15 mouse cellular contexts compared by ENCODE assay signal in the genomic region with DNA sequence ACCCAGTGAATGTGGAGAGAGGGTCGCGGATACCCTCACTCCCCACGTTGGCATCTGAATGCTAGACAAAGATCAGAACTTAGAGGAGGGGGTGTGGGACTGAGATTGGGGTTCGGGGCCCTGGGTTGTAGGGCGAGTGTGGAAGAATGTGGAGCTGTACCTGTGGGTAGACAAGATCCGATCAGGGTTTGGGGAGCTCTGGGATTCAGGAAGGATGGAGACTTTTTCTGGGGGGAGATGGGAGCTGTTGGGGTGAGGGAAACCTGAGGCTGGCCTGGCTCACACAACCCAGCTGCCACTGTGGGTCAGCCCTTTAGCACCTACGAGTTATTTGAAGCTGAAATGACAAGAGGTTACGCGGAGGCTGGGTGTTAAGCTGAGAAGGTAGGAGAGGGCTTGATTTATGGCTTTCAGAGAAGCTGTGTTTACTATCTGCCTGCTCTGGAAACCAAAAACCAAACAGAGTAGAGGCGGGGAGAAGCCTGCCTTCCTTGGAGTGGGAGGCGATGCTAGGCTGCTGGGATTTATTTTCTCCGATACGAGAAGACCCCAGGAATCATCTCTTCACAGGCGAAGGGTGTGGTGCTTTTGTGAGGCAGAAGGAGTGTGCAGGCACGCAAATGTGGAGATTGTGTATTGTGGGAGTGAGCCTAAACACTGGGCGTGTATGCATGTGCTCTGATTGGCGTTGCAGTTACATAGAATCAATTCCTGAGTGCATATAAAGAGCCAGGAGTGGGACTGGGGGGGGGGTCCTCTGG. TPM values are rescaled to one million over a fixed set of nuclear protein-coding genes. Genes with fewer than 3 reads are reported as not detected.
DNase-seq lines count a peak whose midpoint lies in the region; ATAC-seq and TF ChIP-seq lines count a peak whose summit lies in the region.
"Had no signal": no experiment of that assay in that cellular context is flagged by ENCODE, and none has a peak within 500 bp of the region (broad histone marks: within the 10 kb centered on the region; RNA-seq: fewer than 3 reads in every experiment).

No protein-coding gene starts in this region.

- peak overlapping the region; percentile 73 for H3K9ac ChIP-seq in kidney, embryonic 16.5 days (replicated peaks; ENCODE audit: low read length)
- peak overlapping the region; percentile 42; the same call in 1 of the 2 replicates for H3K9ac ChIP-seq in embryonic facial prominence, embryonic 14.5 days (ENCODE audit: low read depth, low read length)
- H3K9ac ChIP-seq in intestine, embryonic 14.5 days (ENCODE audit: low read length): peak overlapping the region; percentile 83
- H3K9ac ChIP-seq in neural tube, embryonic 14.5 days (replicated peaks; ENCODE audit: low read depth, low read length): peak overlapping the region; percentile 100
- H3K9ac ChIP-seq: midbrain, embryonic 13.5 days had no signal

- H3K27me3 ChIP-seq in kidney, embryonic 16.5 days (ENCODE audit: insufficient read depth, low read length): no peaks in the 10 kb centered on the region
- H3K27me3 ChIP-seq in embryonic facial prominence, embryonic 14.5 days (replicated peaks; ENCODE audit: control insufficient read depth, insufficient read depth, low read length): peaks cover 100% of the 10 kb centered on the region
- H3K27me3 ChIP-seq in intestine, embryonic 14.5 days (replicated peaks; ENCODE audit: control insufficient read depth, insufficient read depth, low read length): no peaks in the 10 kb centered on the region
- no peaks in the 10 kb centered on the region for H3K27me3 ChIP-seq in neural tube, embryonic 14.5 days (ENCODE audit: control insufficient read depth, insufficient read depth, low read length)

- H3K4me2 ChIP-seq in kidney, embryonic 16.5 days (replicated peaks; ENCODE audit: low read depth, low read length): peak overlapping the region; percentile 59
- peak overlapping the region; percentile 37; the same call in 1 of the 2 replicates for H3K4me2 ChIP-seq in embryonic facial prominence, embryonic 14.5 days (ENCODE audit: low read depth, low read length)
- peak overlapping the region; percentile 89 for H3K4me2 ChIP-seq in intestine, embryonic 14.5 days (ENCODE audit: low read length)
- H3K4me2 ChIP-seq in neural tube, embryonic 14.5 days (ENCODE audit: low read depth, low read length): peak overlapping the region; percentile 100
- H3K4me2 ChIP-seq: midbrain, embryonic 13.5 days had no signal

- 15% methylated on average over 17 of the region's 17 CpGs for WGBS in kidney, embryonic 16.5 days
- WGBS in embryonic facial prominence, embryonic 14.5 days: 3% methylated on average over 17 of the region's 17 CpGs
- 10% methylated on average over 17 of the region's 17 CpGs for WGBS in intestine, embryonic 14.5 days
- WGBS in neural tube, embryonic 14.5 days: 4% methylated on average over 17 of the region's 17 CpGs

- TF ChIP-seq CTCF in left cerebral cortex, adult 2 months (IDR thresholded peaks at IDR 0.05): no peak

- H3K9me3 ChIP-seq in kidney, embryonic 16.5 days (ENCODE audit: low read length): no peaks in the 10 kb centered on the region
- no peaks in the 10 kb centered on the region for H3K9me3 ChIP-seq in embryonic facial prominence, embryonic 14.5 days (ENCODE audit: control insufficient read depth, low read length)
- H3K9me3 ChIP-seq in intestine, embryonic 14.5 days (ENCODE audit: control insufficient read depth, low read length): no peaks in the 10 kb centered on the region
- no peaks in the 10 kb centered on the region for H3K9me3 ChIP-seq in neural tube, embryonic 14.5 days (ENCODE audit: control insufficient read depth, low read length)
- H3K9me3 ChIP-seq: G1E; midbrain, embryonic 13.5 days had no signal

- no peak for DNase-seq in kidney, adult 8-10 months
- no peak for DNase-seq in embryonic facial prominence, embryonic 14.5 days (ENCODE audit: low spot score)
- DNase-seq in intestine, embryonic 14.5 days (ENCODE audit: low spot score): peak; percentile 82
- no peak for DNase-seq in left cerebral cortex, adult 2 months (ENCODE audit: extremely low spot score in 1 of 2, low spot score in 2 of 2)
- DNase-seq in urinary bladder, adult 2 months (ENCODE audit: low spot score): no peak
- DNase-seq: adrenal gland, postnatal 10 days; cerebellum, postnatal 14 days; right cerebral cortex, adult 18-20 months; thymus, postnatal 4 days had no signal

- peak overlapping the region; percentile 99 for H3K27ac ChIP-seq in kidney, embryonic 16.5 days (ENCODE audit: low read length)
- H3K27ac ChIP-seq in embryonic facial prominence, embryonic 14.5 days (replicated peaks; ENCODE audit: low read depth, low read length): no peak overlapping the region; the same call in 1 of the 2 replicates
- peak overlapping the region; percentile 99 for H3K27ac ChIP-seq in intestine, embryonic 14.5 days (ENCODE audit: low read depth)
- peak overlapping the region; percentile 100 for H3K27ac ChIP-seq in neural tube, embryonic 14.5 days (ENCODE audit: low read depth, low read length)
- H3K27ac ChIP-seq in left cerebral cortex, adult 2 months: no peak overlapping the region
- H3K27ac ChIP-seq: midbrain, embryonic 13.5 days had no signal

- peak; percentile 52 for ATAC-seq in kidney, embryonic 16.5 days (ENCODE audit: low FRiP score, low TSS enrichment)
- ATAC-seq in embryonic facial prominence, embryonic 14.5 days (ENCODE audit: low read depth): no peak
- ATAC-seq in intestine, embryonic 14.5 days (replicated peaks; ENCODE audit: low FRiP score, low TSS enrichment, low read depth): peak; percentile 41; the same call in 1 of the 2 replicates
- 0 out of 2 replicates have a peak, but pooled peaks have one; percentile 18 for ATAC-seq in neural tube, embryonic 14.5 days (ENCODE audit: low read depth)
- ATAC-seq: forebrain, embryonic 16.5 days; midbrain, embryonic 13.5 days had no signal

- intact Hi-C loops in left cerebral cortex, adult 2 months (cut with DNase I): no loop called here

- peaks cover 7% of the 10 kb centered on the region; the same call in 1 of the 2 replicates for H3K36me3 ChIP-seq in kidney, embryonic 16.5 days (ENCODE audit: insufficient read depth, low read length)
- no peaks in the 10 kb centered on the region for H3K36me3 ChIP-seq in embryonic facial prominence, embryonic 14.5 days (ENCODE audit: control insufficient read depth, insufficient read depth, low read length)
- peaks cover 10% of the 10 kb centered on the region; the same call in 1 of the 2 replicates for H3K36me3 ChIP-seq in intestine, embryonic 14.5 days (ENCODE audit: control insufficient read depth, insufficient read depth, low read length)
- peaks cover 5% of the 10 kb centered on the region; the same call in 1 of the 2 replicates for H3K36me3 ChIP-seq in neural tube, embryonic 14.5 days (ENCODE audit: control insufficient read depth, insufficient read depth, low read length)
- H3K36me3 ChIP-seq: G1E; midbrain, embryonic 13.5 days had no signal

- peak overlapping the region; percentile 50 for H3K4me3 ChIP-seq in kidney, embryonic 16.5 days (ENCODE audit: low read length)
- peak overlapping the region; percentile 23 for H3K4me3 ChIP-seq in embryonic facial prominence, embryonic 14.5 days (ENCODE audit: low read depth, low read length)
- peak overlapping the region; percentile 43 for H3K4me3 ChIP-seq in intestine, embryonic 14.5 days (ENCODE audit: low read depth, low read length)
- H3K4me3 ChIP-seq in neural tube, embryonic 14.5 days (ENCODE audit: low read depth, low read length): peak overlapping the region; percentile 59
- no peak overlapping the region for H3K4me3 ChIP-seq in left cerebral cortex, adult 2 months
- H3K4me3 ChIP-seq: midbrain, embryonic 13.5 days had no signal

- peaks cover 99% of the 10 kb centered on the region for H3K4me1 ChIP-seq in kidney, embryonic 16.5 days (ENCODE audit: insufficient read depth, low read length)
- H3K4me1 ChIP-seq in embryonic facial prominence, embryonic 14.5 days (ENCODE audit: control insufficient read depth, insufficient read depth, low read length): no peaks in the 10 kb centered on the region
- peaks cover 83% of the 10 kb centered on the region for H3K4me1 ChIP-seq in intestine, embryonic 14.5 days (replicated peaks; ENCODE audit: control insufficient read depth, insufficient read depth, low read length)
- H3K4me1 ChIP-seq in neural tube, embryonic 14.5 days (ENCODE audit: control insufficient read depth, insufficient read depth, low read length): peaks cover 81% of the 10 kb centered on the region

RNA-seq across cellular contexts. Expression of gene Hoxb3, which starts 10.3 kb away (rescaled TPM):
- polyA plus RNA-seq in kidney, embryonic 16.5 days (2015; fragmentation: Nextera tagmentation; extraction: Ambion mirVana): 3.7 and 4.3 TPM in 2 replicates
- 0.81 and 1.1 TPM in 2 replicates for polyA plus RNA-seq in embryonic facial prominence, embryonic 14.5 days (2014; fragmentation: Nextera tagmentation; extraction: Ambion mirVana)
- polyA plus RNA-seq in intestine, embryonic 14.5 days (2014; fragmentation: Nextera tagmentation; extraction: Ambion mirVana): 3.7 and 4.9 TPM in 2 replicates
- 13.5 and 13.9 TPM in 2 replicates for polyA plus RNA-seq in neural tube, embryonic 14.5 days (2014; fragmentation: Nextera tagmentation; extraction: Ambion mirVana)
- total RNA-seq in left cerebral cortex, adult 2 months (2021): not detected
- polyA plus RNA-seq in urinary bladder, adult 2 months (2012; rRNA removed): 11.4 and 11.8 TPM in 2 replicates
- total RNA-seq: left cerebral cortex, postnatal 10 days had no signal
- polyA plus RNA-seq: forebrain, embryonic 16.5 days had no signal

RNA-seq across cellular contexts. Expression of gene Hoxb4, which starts 15.4 kb away (rescaled TPM):
- 4.1 and 6.2 TPM in 2 replicates for polyA plus RNA-seq in kidney, embryonic 16.5 days (2015; fragmentation: Nextera tagmentation; extraction: Ambion mirVana)
- 0.62 and 0.70 TPM in 2 replicates for polyA plus RNA-seq in embryonic facial prominence, embryonic 14.5 days (2014; fragmentation: Nextera tagmentation; extraction: Ambion mirVana)
- 3.5 and 3.8 TPM in 2 replicates for polyA plus RNA-seq in intestine, embryonic 14.5 days (2014; fragmentation: Nextera tagmentation; extraction: Ambion mirVana)
- 3.4 and 4.1 TPM in 2 replicates for polyA plus RNA-seq in neural tube, embryonic 14.5 days (2014; fragmentation: Nextera tagmentation; extraction: Ambion mirVana)
- not detected for total RNA-seq in left cerebral cortex, adult 2 months (2021)
- polyA plus RNA-seq in urinary bladder, adult 2 months (2012; rRNA removed): 6.8 and 7.6 TPM in 2 replicates
- total RNA-seq: G1E; left cerebral cortex, postnatal 10 days had no signal
- polyA plus RNA-seq: forebrain, embryonic 16.5 days; midbrain, embryonic 13.5 days had no signal

RNA-seq across cellular contexts. Expression of gene Hoxb2, which starts 16.9 kb away (rescaled TPM):
- polyA plus RNA-seq in kidney, embryonic 16.5 days (2015; fragmentation: Nextera tagmentation; extraction: Ambion mirVana): 34.4 and 36.1 TPM in 2 replicates
- 7.5 and 8.9 TPM in 2 replicates for polyA plus RNA-seq in embryonic facial prominence, embryonic 14.5 days (2014; fragmentation: Nextera tagmentation; extraction: Ambion mirVana)
- polyA plus RNA-seq in intestine, embryonic 14.5 days (2014; fragmentation: Nextera tagmentation; extraction: Ambion mirVana): 22.9 and 27.9 TPM in 2 replicates
- 45.2 and 48.5 TPM in 2 replicates for polyA plus RNA-seq in neural tube, embryonic 14.5 days (2014; fragmentation: Nextera tagmentation; extraction: Ambion mirVana)
- not detected for total RNA-seq in left cerebral cortex, adult 2 months (2021)
- polyA plus RNA-seq in urinary bladder, adult 2 months (2012; rRNA removed): 14.3 and 18.1 TPM in 2 replicates
- total RNA-seq: left cerebral cortex, postnatal 10 days had no signal
- polyA plus RNA-seq: forebrain, embryonic 16.5 days; G1E had no signal

RNA-seq across cellular contexts. Expression of gene Hoxb5, which starts 30.3 kb away (rescaled TPM):
- polyA plus RNA-seq in kidney, embryonic 16.5 days (2015; fragmentation: Nextera tagmentation; extraction: Ambion mirVana): 19.2 and 24.3 TPM in 2 replicates
- polyA plus RNA-seq in embryonic facial prominence, embryonic 14.5 days (2014; fragmentation: Nextera tagmentation; extraction: Ambion mirVana): 1.8 and 2.4 TPM in 2 replicates
- 49.6 and 51.6 TPM in 2 replicates for polyA plus RNA-seq in intestine, embryonic 14.5 days (2014; fragmentation: Nextera tagmentation; extraction: Ambion mirVana)
- polyA plus RNA-seq in neural tube, embryonic 14.5 days (2014; fragmentation: Nextera tagmentation; extraction: Ambion mirVana): 49.1 and 52.4 TPM in 2 replicates
- not detected for total RNA-seq in left cerebral cortex, adult 2 months (2021)
- polyA plus RNA-seq in urinary bladder, adult 2 months (2012; rRNA removed): 5.8 and 7.4 TPM in 2 replicates
- total RNA-seq: left cerebral cortex, postnatal 10 days had no signal
- polyA plus RNA-seq: forebrain, embryonic 16.5 days had no signal

RNA-seq across cellular contexts. Expression of gene Hoxb1, which starts 32.1 kb away (rescaled TPM):
- polyA plus RNA-seq in kidney, embryonic 16.5 days (2015; fragmentation: Nextera tagmentation; extraction: Ambion mirVana): 0.08 and 0.12 TPM in 2 replicates
- polyA plus RNA-seq in embryonic facial prominence, embryonic 14.5 days (2014; fragmentation: Nextera tagmentation; extraction: Ambion mirVana): 0.13 TPM in 1 of 2 replicates, not detected in the other
- polyA plus RNA-seq in intestine, embryonic 14.5 days (2014; fragmentation: Nextera tagmentation; extraction: Ambion mirVana): 0.36 and 0.42 TPM in 2 replicates
- polyA plus RNA-seq in neural tube, embryonic 14.5 days (2014; fragmentation: Nextera tagmentation; extraction: Ambion mirVana): 0.62 and 0.96 TPM in 2 replicates
- not detected for total RNA-seq in left cerebral cortex, adult 2 months (2021)
- polyA plus RNA-seq in urinary bladder, adult 2 months (2012; rRNA removed): 0.16 and 0.17 TPM in 2 replicates
- total RNA-seq: adrenal gland, postnatal 10 days; left cerebral cortex, postnatal 10 days had no signal
- polyA plus RNA-seq: forebrain, embryonic 16.5 days; G1E; midbrain, embryonic 13.5 days had no signal

Comparison
In these comparisons a context has a peak if more than half of its experiments do, and no peak if none do; other contexts are left out.
1. H3K27ac ChIP-seq: peak in kidney, embryonic 16.5 days (single experiment), intestine, embryonic 14.5 days (single experiment) and neural tube, embryonic 14.5 days (single experiment); none in embryonic facial prominence, embryonic 14.5 days (single experiment) and left cerebral cortex, adult 2 months (single experiment).
2. H3K4me2 ChIP-seq: peak in every context shown above with its lines; median percentile 100 in neural tube, embryonic 14.5 days; 89 in intestine, embryonic 14.5 days; 59 in kidney, embryonic 16.5 days; 37 in embryonic facial prominence, embryonic 14.5 days.
3. H3K9ac ChIP-seq: peak in every context shown above with its lines; median percentile 100 in neural tube, embryonic 14.5 days; 83 in intestine, embryonic 14.5 days; 73 in kidney, embryonic 16.5 days; 42 in embryonic facial prominence, embryonic 14.5 days.